Mouse (Mus musculus) activated CD4-positive, CD25-positive, alpha-beta regulatory T cell, adult 9 weeks (primary cell): ENCODE measurements around the gene Crygd. TPM values are rescaled to one million over a fixed set of nuclear protein-coding genes. Genes with fewer than 3 reads are reported as not detected.

Source experiments
- polyA plus RNA-seq: library from polyadenylated mRNA; unstranded; fragments of 100-300 nt; shearing (Covaris generic); gene quantifications from one replicate; pipeline ENCODE4 v1.2.1, GENCODE M21; 2017

The Crygd gene
- not detected for polyA plus RNA-seq

DNA sequence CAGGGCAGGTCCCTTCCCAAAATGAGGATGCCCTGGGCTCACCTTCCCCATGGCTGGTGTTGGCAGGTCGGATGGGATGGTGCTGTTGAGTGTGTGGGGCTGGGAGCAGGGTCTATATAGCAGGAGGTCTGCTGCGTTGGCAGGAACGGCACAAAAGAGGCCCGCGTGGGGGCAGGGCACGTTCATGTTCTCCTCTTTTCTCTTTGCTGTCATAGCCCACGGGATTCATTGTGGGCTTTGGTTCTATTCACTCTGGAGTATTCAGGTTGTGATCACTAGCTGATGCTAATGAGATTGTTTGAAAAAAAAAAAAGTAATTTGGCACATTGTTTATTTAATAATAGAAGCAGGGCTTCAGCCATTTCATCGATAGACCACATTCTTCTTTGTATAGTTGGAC, at the start of gene Crygd:
Gene Crygd, minus strand, starts transcription at position 101 of the 400 bp plus-strand sequence.

DNA sequence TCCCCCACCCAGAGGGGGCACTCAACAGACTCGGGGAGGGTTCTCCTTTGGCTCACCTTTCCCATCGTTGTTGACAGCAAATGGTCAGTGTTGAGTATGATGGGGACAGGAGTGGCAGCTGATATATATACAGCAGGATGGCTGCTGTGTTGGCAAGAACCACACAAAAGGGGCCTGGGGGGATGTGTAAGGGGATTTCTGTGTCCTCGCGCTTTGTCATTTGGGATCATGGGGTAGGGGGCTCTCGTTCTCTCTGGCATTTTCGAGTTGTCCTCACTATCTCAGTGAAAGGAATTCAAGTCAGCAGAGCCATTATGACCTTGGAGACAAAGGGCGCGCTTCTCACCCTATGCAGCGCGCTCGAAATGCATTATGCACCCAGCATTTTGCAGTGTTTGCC, 40.0 kb upstream of the Crygd start, which contains the start of gene Cryga:
Gene Cryga, minus strand, starts transcription at position 101 of the 400 bp plus-strand sequence.

DNA sequence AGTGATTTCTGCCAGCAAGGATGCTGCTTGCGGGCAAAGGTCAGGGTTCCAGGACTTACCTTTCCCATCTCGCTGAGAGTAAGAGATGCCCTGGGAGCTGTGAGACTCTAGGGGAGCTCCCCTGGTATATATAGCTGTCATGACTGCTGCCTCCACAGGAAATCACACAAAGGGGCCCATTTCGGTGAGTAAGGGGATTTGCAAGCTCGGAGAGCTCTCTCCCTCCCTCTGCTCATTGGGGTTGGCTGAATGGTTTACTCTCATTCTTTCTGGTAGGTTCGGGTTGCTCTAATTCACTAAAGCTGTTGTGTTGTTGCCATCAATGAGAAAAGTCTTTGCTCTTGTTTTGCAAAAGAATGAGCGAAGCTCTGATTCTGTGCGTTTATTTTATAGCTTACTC, 18.9 kb upstream of the Crygd start, which contains the start of gene Crygb:
Gene Crygb, minus strand, starts transcription at position 101 of the 400 bp plus-strand sequence.

DNA sequence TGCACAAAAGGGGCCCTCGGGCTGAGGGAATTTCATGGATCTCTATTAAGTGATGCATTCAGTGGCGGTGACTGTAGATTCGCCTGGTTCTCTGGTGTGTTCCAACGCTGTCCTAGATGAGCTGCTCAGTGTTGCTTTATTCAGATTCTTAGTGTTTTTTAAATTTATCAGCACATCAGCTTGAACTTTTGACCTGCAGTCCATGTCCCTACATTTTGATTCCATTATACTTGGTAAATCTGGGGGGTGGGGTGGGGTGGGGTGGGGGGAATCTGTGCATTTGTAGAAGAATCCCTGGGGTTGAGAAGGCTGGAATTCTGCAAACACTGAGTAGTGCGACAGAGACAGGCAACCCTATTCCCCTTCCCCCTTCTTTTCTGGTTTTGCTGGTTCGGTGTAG, 10.3 kb upstream of the Crygd start, which contains the start of gene Crygc:
Gene Crygc, minus strand, starts transcription at position 101 of the 400 bp plus-strand sequence.

DNA sequence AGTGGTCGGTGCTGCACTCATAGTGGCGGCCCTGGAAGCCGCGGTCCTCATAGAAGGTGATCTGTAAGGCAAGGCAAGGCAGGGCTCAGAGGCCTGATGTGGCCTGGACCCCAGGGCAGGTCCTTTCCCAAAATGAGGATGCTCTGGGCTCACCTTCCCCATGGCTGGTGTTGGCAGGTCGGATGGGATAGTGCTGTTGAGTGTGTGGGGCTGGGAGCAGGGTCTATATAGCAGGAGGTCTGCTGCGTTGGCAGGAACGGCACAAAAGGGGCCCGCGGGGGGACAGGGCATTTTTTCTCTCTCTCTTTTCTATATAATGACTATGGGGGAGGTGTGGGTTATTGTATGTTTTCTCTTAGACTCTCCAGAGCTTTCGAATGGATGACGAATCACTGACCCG, 12.3 kb downstream of the Crygd start, which contains the start of gene Cryge:
Gene Cryge, minus strand, starts transcription at position 198 of the 400 bp plus-strand sequence.

DNA sequence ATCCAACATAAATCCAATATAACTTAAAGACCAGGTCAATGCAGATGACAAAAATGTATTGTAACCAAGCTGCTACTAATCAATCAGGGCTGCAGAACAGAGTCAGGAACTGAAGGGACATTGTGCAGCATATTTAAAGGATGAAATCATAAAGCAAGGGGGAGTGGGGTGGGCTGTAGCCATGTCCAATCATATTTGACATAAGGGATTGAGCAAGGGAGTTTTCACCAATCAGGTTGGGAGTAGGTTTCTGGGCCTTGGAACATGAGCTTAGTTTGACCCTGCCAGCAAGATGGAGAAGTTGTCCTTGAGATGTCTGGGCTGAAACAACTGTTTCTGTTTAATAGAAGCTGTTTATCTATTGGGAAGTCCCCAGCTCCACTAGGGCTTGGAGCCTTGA, 30.6 kb downstream of the Crygd start, which contains the start of gene Akr1cl:
Gene Akr1cl, minus strand, starts transcription at position 119 of the 400 bp plus-strand sequence.

Other genes with a start within 250 kb of the Crygd start
- gene Plekhm3, start 106.6 kb downstream of the Crygd start, polyA plus RNA-seq: 10.6 TPM
- not detected for gene Akr1cl, start 30.7 kb downstream of the Crygd start, polyA plus RNA-seq
- not detected for gene Cryge, start 12.3 kb downstream of the Crygd start, polyA plus RNA-seq
- gene Crygc, start 10.2 kb upstream of the Crygd start, polyA plus RNA-seq: not detected
- gene Crygb, start 18.8 kb upstream of the Crygd start, polyA plus RNA-seq: not detected
- gene Cryga, start 39.9 kb upstream of the Crygd start, polyA plus RNA-seq: not detected
- not detected for gene Gm28845, start 56.1 kb upstream of the Crygd start, polyA plus RNA-seq
- not detected for gene D630023F18Rik, start 59.8 kb upstream of the Crygd start, polyA plus RNA-seq
- 16.7 TPM for gene Idh1, start 123.0 kb upstream of the Crygd start, polyA plus RNA-seq
- 26.3 TPM for gene Pikfyve, start 123.2 kb upstream of the Crygd start, polyA plus RNA-seq
- not detected for gene Pth2r, start 218.6 kb upstream of the Crygd start, polyA plus RNA-seq